Mouse (Mus musculus) megakaryocyte progenitor cell, adult 5-6 weeks (primary cell): ENCODE results near the gene Acss1. TPM values are rescaled to one million over a fixed set of nuclear protein-coding genes. Genes with fewer than 3 reads are reported as not detected.

Source experiments
- ATAC-seq: replicated peaks from 2 replicates; pipeline ENCODE4 v1.8.0; 2016; ENCODE audit warnings: mild to moderate bottlenecking, moderate TSS enrichment, inconsistent platforms; ENCODE audit not compliant: poor library complexity
- total RNA-seq, 2 experiments: library from RNA; stranded (forward) in 1 of 2; stranded (reverse) in 1 of 2; fragments of 157-497, 149-512 nt in 1 of 2; fragments of 200-1000 nt in 1 of 2; gene quantifications; 2 replicates each; pipeline versions ENCODE4 v1.2.3 to v1.2.4; 2015 to 2017

Acss1 gene
- total RNA-seq, 2 experiments from 2014 or later = 15.4 to 18.1 TPM

- no peak for ATAC-seq
Measured at GRCm38 (mm10) chr2:150579628-150580027, 88.7 kb downstream of the Acss1 start.

GRCm38 (mm10) chr2:150578603-150579002 lies 89.7 kb downstream of the Acss1 start:
- ATAC-seq = no peak

DNA sequence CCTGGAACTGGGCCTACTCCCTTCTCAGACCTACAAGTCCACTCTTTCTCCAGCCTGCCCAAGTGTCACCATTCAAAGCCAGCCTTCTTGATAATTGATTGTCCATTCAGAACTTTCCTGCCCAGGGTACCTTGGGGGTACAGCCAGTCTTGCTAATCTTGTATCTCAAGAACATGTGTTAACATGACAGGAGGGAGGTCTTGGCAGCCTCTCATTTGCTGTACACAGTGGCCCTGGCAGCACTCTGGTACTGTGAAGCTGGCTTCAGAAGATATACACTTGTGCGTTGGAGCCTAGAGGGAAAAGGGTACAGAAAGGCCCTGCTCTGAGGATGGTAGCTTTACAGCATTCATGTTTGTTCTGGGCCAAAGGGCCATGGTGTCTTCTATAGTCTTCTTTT lies 92.0 kb downstream of the Acss1 start:
- no peak for ATAC-seq

- peak; percentile 48 for ATAC-seq
Measured at GRCm38 (mm10) chr2:150572463-150572862, 95.8 kb downstream of the Acss1 start.

DNA sequence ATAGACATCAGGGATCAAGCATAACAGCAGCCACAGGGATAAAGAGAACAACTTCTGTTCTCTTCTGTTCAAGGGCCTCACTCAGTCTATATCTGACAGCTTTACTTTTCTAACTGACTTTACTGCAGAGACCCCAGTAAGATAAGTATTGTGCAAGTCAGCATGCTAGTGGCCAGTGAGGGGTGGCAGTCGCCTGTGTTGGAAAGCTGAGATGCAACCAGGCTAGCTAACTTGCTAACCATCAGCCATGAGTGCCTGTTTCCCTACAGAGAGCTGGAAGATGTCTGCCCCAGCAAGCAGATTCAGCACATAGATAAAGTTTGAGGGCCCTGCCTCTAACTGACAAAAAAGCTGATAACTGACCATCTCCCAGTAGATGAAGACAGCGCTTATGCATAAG lies 97.5 kb downstream of the Acss1 start:
- ATAC-seq = no peak

- peak; percentile 67 for ATAC-seq
Measured at GRCm38 (mm10) chr2:150569847-150570590, 98.3 kb downstream of the Acss1 start, which contains the start of gene Cst7. Gene Cst7, plus strand, starts transcription at chr2:150570415.

Other genes starting within 250 kb of the Acss1 start
- 3.1 and 4.5 TPM in 2 replicates for gene Zfp442, start 217.0 kb downstream of the Acss1 start, total RNA-seq (2015)
- gene Zfp442, start 217.0 kb downstream of the Acss1 start, total RNA-seq (2017) = 4.5 TPM in 2 replicates
- 0.12 and 1.1 TPM in 2 replicates for gene Zfp345, start 183.4 kb downstream of the Acss1 start, total RNA-seq (2015)
- gene Zfp345, start 183.4 kb downstream of the Acss1 start, total RNA-seq (2017) = 0.17 TPM in 1 of 2 replicates, not detected in the other
- 422 and 485 TPM in 2 replicates for gene Cst7, start 98.1 kb downstream of the Acss1 start, total RNA-seq (2015)
- gene Cst7, start 98.1 kb downstream of the Acss1 start, total RNA-seq (2017) = 323 and 389 TPM in 2 replicates
- gene Apmap, start 59.9 kb downstream of the Acss1 start, total RNA-seq (2015) = 33.7 and 36.6 TPM in 2 replicates
- gene Apmap, start 59.9 kb downstream of the Acss1 start, total RNA-seq (2017) = 71.2 and 73.6 TPM in 2 replicates
- gene Vsx1, start 20.9 kb upstream of the Acss1 start, total RNA-seq (2015) = not detected in 2 replicates
- not detected in 2 replicates for gene Vsx1, start 20.9 kb upstream of the Acss1 start, total RNA-seq (2017)
- 11.5 and 11.8 TPM in 2 replicates for gene Entpd6, start 80.5 kb upstream of the Acss1 start, total RNA-seq (2015)
- gene Entpd6, start 80.5 kb upstream of the Acss1 start, total RNA-seq (2017) = 13.3 and 18.0 TPM in 2 replicates
- 8.5 and 8.7 TPM in 2 replicates for gene Pygb, start 118.2 kb upstream of the Acss1 start, total RNA-seq (2015)
- gene Pygb, start 118.2 kb upstream of the Acss1 start, total RNA-seq (2017) = 24.0 and 33.9 TPM in 2 replicates
- 27.3 and 30.5 TPM in 2 replicates for gene Abhd12, start 236.2 kb upstream of the Acss1 start, total RNA-seq (2015)
- gene Abhd12, start 236.2 kb upstream of the Acss1 start, total RNA-seq (2017) = 27.2 and 56.0 TPM in 2 replicates
- 82.0 and 95.8 TPM in 2 replicates for gene Gins1, start 236.9 kb upstream of the Acss1 start, total RNA-seq (2015)
- 126 and 140 TPM in 2 replicates for gene Gins1, start 236.9 kb upstream of the Acss1 start, total RNA-seq (2017)